Mouse (Mus musculus): Measurements from ENCODE around the gene Cdh13. TPM values are rescaled to one million over a fixed set of nuclear protein-coding genes. Genes with fewer than 3 reads are reported as not detected.

The Cdh13 gene
- total RNA-seq, 2 experiments from 2014 or later: 95.8 to 111 TPM

DNA sequence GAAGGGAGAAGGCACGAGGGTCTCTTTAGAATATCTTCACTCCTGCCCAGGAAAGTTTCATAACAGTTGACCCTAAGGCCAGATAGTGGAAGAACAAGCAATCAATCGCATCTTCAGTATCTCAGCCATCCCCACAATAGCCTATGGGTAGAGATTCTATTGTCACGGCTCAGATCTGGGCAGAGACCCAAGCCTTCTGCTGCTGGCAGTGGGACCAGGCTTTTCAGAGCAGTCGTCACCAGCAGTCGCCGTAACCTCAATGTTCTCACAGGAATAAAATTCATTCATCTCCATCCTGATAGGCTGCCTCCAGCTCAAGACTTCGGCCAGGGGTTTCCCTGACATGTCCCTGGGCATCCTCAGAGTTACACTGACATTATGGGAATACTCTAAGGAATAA, 751.6 kb downstream of the Cdh13 start:
- no peak for DNase-seq (ENCODE audit: low spot score)

DNA sequence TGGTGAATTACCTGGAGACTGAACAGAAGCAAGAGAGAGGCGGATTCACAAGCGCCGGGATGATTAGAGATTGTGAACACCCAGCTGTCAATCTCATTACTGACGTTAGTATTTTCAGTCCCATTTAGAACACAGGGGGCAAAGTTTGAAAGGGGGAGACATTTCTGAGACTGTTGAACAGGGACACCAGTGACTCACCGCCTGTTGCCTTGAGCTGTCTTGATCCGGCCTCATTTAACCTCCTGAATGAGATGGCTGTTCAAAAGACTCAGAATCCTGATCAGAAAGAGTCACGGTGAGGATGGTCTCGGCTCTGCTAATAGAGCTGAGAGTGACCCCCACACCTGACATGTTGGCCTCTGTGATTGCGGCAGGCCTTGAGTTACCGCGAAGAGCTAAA, 754.0 kb downstream of the Cdh13 start:
- no peak for DNase-seq (ENCODE audit: low spot score)

DNA sequence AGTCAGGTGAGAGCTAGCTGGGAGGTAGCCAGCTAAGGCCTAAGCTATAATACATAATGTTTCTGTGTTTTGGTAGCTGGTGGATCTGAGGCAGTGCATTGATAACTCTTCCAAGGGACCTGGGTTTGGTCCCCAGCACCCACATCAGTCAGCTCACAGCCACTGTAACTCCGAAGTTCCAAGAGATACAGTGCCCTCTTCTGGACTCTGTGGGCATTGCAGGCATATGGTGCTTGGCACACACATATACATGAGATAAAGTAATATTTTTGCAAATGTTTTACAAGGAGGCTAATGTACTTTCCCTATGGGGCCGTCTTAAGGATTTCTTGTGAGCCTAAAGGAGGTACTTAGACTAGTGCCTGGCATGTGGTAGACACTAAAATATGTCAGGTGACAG, 755.8 kb downstream of the Cdh13 start:
- DNase-seq (ENCODE audit: low spot score): no peak

DNA sequence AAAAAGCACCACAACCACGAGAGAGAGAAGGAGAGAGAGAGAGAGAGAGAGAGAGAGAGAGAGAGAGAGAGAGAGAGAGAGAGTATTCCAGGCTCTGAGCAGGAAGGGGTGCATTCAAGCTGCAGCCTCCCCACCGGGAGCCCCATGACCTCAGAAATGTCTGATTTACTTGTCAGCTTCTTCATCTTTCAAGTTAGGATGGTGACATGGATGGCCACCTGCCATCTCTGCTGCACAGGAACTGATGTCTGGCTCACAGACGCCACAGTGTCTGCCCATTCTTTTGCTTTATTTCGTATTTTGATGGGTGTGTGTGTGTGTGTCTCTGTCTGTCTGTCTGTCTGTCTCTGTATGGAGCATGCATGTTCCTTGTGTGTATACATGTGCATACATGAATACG, 774.3 kb downstream of the Cdh13 start:
- no peak for DNase-seq (ENCODE audit: low spot score)

DNA sequence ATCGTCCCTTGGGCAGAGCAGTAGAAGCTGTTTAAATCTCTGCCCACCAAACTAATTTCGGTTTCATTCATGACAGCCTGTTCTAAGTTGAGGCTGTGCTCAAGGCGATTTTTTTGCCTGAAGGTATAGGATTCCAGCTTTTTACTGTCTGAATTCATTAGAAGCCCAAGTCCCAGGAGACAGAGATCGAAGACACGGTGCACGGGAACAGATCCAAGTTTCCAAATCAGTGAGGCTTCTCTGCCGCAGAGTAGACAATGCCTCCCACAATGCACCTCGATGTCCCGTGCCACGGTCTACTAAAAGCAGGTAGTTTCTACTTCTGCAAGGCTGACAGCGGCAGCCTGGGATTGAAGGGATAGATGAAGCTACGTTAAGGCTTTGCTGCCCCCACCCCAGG, 778.1 kb downstream of the Cdh13 start:
- no peak for DNase-seq (ENCODE audit: low spot score)

DNA sequence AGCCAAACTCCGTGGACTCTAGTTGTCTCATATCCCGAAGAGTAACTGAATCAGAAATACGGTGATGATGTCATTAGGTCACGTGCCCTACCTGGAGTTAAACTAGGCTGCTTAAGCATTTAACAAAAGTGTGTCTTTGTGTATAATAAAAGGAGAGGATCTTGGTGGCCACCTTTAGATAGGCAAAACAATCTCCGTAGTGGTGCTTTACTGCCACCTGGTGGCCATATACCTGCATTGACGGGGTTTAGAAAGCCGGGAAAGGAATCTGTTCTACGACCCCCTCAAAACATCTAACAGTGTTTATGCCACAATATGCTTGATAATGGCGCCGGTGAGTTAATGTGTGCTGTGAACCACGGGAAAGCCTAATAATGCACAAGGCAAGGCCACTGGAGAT, 781.0 kb downstream of the Cdh13 start:
- peak; percentile 40 for DNase-seq (ENCODE audit: low spot score)

DNA sequence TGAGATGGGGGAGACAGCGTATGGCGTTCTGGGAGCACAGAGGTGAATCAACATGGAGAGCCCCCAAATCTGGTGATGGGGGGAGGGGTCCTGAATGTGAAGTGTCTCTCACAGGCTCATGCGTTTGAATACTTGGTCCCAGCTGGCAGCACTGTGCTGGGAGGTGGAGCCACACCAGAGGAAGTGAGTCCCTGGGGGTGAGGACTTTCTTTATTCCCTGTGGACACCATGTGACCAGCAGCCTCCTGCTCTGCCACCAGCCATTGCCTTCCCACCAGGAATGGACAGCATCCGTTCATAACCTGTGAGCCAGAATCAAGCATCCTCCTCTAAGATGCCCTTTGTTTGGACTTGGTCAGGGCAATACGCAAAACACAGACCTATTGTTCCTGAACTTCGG, 788.8 kb downstream of the Cdh13 start:
- DNase-seq (ENCODE audit: low spot score): no peak

DNA sequence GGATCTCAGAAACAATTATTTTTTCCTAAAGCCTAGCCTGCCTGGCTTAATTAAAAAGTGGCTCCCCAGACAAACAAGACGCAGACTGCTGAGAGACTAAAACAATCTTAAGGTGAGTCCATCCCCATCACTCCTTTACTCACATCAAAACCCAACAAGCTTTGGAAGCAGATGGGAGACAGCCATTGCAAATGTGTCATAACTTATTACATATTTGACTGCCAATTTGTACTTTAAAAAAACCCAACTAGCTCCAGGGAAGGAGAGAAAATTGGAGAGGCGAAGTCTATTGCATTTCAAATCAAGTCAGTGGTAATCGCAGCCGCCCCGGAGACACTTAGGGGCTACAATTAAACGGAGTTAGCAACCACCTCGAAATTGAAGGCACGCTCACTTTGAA, 801.5 kb downstream of the Cdh13 start:
- DNase-seq (ENCODE audit: low spot score): no peak

DNA sequence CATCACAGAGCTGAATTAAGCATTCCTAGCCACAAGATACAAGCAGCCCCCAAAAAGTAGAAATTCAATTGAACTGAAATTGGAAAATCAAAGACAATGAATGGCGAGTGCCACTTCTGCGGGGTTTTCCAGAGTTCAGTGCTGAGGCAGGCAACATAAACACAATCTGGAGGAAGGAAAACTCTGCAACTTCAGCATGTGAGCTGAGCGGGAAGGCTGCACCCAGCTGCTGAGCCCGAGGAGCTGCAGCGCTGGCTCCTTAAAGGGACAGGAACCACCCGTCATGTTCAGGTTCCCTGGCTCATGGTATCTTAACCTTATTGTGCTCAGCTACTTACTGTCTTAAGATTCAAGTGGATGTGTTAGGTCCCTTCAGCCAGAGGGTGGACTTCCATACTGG, 814.7 kb downstream of the Cdh13 start:
- DNase-seq (ENCODE audit: low spot score): no peak

DNA sequence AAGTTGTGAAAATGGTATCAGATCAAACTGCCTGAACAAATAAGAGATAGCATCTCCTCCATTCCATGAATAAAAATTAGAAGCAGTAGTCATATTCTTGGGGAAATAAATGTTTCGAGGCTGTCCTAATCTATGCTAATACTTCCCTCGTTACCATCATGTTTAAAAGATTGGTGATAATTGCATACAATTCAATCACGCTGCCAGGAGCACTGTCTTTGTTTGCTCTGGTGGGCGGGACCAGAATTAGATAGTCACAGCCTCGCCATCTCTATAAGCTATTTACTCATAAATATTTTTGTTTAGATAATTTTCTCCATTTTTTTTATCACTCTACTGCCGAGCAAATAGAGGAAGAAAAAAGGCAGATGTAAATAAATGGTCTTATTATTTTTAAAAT, 819.3 kb downstream of the Cdh13 start:
- DNase-seq (ENCODE audit: low spot score): no peak

DNA sequence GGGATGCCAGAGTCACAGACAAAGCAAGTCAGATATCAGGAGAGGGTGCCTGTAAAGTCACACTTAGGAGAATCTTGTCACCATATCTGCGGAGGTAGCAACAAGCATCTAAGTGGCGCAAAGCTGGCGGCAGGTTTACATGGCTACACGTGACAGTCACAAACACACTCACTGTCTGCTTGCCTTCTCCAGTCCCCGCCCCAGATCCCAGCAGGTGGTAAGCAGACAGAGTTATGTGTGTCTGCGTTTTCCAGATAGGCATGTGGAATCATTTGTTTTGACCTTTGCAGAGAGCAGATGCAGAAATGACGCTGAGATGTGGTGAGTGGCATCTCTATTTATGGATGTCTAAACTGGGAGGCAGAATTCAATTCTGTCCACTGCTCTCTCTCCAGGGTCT, 826.1 kb downstream of the Cdh13 start:
- DNase-seq (ENCODE audit: low spot score): no peak

DNA sequence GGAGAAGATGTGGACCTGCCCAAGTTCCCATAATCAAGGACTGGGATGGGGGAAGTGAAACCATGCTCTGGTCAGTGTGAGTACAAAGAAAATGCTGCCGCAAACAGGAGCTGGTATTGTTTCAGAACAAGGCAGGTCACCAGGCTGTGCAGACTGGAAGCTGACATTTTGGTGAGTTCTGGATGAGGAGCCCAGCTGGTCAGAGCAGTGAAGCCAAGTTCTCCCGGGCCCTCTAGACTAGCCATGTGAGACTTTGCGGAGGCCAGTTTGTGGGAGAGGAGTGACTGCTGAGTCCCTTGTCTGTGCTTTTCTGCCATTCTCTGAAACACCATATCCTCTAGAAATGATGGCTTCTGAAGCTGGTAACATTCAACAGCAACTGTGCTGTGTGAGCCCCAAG, 829.3 kb downstream of the Cdh13 start:
- DNase-seq (ENCODE audit: low spot score): no peak

DNA sequence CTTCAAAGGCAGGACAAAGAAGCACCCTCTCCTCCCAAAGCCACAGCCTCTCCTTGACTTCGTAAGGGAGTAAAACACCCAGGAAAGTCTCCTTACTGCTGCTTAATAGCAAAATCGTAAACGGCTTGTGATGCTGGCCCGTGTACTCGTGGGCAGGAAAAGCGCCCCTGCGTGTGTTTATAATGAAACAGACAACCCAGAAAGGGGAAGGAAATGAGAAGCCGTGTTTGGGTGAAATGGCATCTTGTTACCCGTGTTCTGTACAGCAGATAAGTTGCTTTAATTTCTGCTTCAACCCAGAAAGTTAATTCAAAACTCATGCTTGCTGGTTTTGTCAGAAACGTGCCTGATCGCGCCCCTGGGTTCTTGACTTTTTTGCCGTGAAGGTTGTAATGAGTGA, 837.7 kb downstream of the Cdh13 start:
- DNase-seq (ENCODE audit: low spot score): no peak

DNA sequence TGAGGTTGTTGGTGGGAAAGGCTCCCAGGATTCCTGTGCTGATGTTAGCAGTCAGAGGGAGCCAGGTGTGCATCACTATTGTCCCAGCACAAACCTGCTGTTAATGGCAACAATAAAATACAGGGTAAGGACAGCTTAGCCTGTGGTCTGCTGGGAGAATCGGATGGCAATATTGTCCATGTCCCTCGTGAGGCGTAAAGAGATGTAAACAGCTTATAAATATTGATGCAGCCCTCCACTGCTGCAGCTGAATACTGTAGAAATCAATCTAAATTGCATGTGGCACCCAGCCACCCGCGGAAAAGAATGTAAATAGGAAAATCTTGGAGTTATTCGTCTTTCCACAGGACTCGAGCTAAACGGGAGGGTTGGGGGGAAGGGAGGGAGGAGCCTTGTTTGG, 844.3 kb downstream of the Cdh13 start:
- no peak for DNase-seq (ENCODE audit: low spot score)

DNA sequence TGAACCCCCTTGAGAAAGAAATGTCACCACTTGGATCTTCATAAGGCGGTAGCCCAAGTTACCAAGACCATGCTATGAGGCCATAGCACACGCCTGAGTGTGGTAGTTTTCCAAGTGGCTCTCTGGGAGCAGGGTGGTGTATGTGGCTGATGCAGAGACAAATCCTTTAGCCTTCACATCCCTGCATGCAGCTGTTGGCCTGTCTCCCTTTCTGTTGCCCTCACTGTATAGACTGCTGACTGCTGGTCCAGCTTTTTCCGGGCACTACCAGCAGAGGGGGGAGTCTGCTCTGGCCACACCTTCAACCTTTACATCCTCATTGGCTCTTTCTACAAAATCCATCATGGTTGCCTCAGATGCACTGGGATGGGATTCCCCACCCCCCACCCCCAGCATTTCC, 844.7 kb downstream of the Cdh13 start:
- no peak for DNase-seq (ENCODE audit: low spot score)

DNA sequence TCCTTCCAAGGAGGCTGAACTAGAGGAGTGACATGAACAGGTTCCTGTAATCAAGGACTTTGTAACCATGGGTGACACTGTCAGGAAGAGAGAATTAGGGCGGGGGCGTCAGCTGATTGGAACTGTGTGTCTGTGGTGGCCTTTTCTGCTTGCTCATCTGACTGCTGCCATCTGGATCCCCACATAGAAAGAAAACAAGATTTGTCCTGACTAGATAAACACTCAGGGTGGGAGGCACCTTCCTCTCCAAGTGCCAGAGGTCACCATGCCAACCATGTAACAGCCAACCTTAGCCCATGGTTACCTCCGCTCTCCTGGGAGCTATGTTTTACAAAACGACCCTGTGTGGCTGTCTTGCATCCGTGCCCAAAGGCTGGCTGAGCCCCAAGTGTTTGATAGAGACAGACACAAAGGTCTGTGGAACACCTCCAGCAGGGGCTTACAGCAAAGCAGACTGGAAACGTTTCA, 873.0 kb downstream of the Cdh13 start:
- no peak for DNase-seq (ENCODE audit: low spot score)

DNA sequence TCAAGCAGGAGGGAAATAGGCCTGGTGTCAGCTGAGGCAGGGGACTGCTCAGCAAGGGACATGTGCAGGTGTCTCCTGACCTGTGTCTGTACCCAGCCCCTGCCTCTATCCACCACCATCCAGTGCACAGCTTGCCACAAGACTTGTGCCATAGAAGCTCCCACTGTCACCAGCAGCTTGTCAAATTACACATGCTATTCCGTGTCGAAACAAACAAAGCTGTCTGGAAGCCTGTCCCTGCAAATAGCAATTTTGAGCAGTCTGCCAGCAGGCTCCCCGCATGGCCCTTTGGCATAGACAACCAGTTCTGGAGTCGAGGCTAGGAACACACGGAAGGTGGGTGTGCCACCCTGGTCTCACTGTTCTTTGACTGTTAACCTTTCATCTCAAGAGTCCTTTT, 875.1 kb downstream of the Cdh13 start:
- no peak for DNase-seq (ENCODE audit: low spot score)

DNA sequence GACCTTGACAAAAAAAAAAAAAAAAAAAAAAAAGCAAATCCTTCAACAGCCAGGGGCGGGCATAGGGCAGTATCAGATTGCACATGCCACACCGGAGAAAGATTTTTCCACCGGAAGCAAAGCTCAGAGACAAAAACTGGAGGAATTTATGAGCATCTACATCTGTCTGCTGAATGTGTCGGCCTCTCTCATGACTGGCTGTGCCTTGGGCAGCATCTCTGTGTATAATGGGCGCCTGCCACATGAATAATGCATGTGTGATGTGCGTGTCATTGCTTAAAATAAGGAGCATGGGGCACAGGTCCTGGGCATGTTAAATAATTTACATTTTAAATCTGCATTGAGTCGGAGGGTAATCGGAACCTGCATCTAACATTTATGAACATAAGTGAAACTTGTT, 876.3 kb downstream of the Cdh13 start:
- no peak for DNase-seq (ENCODE audit: low spot score)

DNA sequence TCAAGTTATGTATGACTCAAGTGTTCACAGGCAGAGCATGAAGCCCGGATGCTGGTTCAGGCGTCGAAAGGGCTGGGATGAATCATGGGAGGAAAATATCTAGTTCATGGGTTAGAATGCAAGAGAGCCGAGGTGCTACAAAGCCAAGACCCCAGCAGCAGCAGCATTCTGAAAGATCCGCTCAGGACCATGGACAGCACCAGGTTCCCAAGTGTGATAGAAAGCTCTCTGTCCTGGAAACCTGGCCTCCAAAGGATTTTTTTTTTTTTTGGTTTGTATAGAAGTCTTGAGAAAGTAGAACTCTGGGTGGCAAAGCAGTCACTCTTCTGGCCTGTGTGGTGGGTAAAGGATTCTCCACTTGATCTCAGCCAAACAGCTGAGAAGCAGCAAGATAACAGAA, 880.5 kb downstream of the Cdh13 start:
- DNase-seq (ENCODE audit: low spot score): no peak

DNA sequence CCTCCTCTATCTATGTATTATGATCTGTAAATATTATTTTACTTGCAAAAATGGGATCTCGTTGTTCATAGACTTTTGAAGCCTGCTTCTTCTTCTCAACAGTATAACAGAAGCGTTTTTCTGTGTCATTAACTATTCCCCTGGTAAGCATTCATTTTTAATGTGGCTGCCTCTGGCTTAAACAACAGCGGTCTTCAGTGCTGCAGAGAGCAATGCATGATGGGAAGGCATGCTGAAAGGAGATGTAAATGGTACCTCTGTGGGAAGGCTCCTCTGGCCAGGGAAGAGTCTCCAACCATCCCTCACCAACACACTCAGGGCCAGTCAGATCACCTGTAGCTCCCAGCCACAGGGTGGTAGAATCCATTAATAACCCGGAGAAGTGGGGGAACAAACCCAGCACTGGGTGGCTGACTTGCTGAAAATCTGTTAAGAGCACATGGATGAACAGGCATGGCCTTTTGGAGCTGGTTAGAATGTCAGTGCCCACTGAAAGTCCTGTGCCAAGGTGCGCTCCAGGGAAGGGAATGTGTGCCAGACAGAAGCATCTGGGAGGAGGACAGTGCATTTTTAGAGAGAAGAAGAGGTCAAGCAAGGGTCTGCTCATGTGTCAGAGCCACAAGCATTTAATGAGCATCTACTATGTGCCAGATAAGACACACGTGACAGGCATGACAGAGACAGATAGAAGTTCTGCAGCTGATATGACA, 893.8 kb downstream of the Cdh13 start:
- no peak for DNase-seq (ENCODE audit: low spot score)

DNA sequence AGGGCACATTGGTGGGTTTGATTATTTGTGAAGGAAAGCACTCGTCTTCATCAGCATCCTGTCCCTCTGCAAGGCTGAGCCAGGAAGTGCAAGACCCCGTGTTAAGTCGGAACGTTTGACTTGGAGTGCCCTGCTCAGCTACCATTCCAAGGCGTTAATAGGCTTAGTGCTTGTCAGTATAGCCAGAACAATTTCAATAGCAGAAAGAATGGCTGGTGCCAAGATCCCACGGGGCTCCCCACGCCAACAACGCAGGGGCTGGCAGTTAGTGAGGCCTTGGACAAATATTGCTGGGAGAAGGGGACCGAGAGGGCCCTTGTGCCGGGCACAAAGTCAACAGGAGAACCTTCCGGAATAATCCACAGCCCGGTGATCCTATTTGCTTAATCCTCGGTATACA, 897.1 kb downstream of the Cdh13 start:
- no peak for DNase-seq (ENCODE audit: low spot score)

DNA sequence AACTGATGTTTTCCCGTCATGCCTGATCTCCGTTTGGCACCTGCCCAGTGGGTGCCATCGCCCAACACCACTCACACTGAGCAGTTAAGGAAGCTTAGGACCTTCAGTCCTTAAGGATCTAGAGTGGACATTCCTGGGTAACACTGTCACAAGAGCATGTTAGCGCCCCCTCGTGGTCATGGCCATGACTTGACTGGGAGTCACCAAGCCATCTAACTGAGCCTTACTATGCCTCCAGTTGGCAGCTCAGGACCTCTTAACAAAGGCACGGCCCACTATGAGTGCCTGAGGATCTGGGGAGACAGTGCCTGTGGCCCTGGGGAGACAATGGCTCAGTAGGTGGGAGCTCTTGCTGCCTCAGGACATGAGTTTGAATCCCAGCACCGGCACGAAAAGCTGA, 912.2 kb downstream of the Cdh13 start:
- DNase-seq (ENCODE audit: low spot score): peak; percentile 1

DNA sequence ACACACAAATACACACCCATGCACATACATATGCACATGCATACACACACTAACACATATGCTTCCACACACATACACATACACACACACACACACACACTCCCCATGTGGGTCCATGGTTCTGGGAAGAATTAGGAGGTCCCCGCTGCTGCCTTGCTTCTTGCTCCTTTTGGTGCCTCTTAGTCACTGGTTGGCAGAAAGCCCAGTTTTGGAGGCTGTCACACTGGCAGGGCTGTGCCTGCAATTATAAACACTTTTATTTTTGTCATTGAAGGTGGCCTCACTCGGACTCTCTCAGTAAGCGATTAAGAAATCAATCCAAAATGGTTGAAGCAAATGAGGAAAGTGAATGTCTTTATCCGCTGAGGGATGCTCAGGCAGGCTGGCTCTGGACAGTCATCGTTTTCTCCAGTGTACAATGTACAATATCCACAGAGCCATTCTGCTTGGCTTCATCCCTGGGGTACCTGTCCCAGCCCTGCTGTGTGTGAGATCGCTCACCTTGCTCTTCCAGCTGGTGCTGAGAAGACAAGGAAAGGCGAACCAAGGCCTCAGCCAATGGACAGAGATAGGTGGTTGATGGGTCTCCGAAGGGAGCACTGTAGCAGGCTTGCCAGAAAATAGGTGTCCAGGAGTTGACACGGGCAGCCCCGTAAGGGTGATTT, 913.1 kb downstream of the Cdh13 start:
- DNase-seq (ENCODE audit: low spot score): peak; percentile 45

DNA sequence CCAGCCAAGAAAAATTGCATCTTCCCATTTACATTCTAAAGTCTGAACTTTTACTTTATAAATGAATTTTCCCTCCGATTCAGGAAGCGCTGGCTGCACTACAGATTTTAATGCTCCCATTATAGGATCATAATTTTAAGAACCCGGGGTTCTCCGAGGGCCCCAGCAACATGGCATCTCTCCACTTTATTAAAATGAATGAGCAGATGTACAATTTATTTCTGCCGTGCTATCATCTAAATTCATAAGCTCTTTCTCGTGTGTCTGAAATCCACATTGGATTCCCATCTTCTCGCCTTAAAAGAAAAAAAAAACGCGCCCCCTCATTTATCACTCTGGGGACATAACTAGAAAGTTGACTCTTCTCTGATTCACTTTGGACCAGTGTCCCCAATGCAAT, 925.0 kb downstream of the Cdh13 start:
- no peak for DNase-seq (ENCODE audit: low spot score)

All from gastrocnemius, adult 18-20 months (tissue).